Mouse (Mus musculus) C2C12 (cell line): ENCODE results near the gene Lamb3. TPM values are rescaled to one million over a fixed set of nuclear protein-coding genes. Genes with fewer than 3 reads are reported as not detected.

Source experiments
- H3K27me3 ChIP-seq: one replicate; pipeline ENCODE4 v1.6.1; 2011; ENCODE audit not compliant: control insufficient read depth, insufficient read depth, insufficient read length
- H3K36me3 ChIP-seq: one replicate; pipeline ENCODE4 v1.6.1; 2011; ENCODE audit not compliant: control insufficient read depth, insufficient read depth
- H3K4me3 ChIP-seq: one replicate; pipeline ENCODE4 v1.5.1; 2011; ENCODE audit warnings: mild to moderate bottlenecking, control low read depth; ENCODE audit not compliant: poor library complexity, insufficient read depth, severe bottlenecking
- H3K79me2 ChIP-seq: one replicate; pipeline ENCODE4 v1.6.1; 2011; ENCODE audit not compliant: control insufficient read depth, insufficient read depth
- H3K79me3 ChIP-seq: one replicate; pipeline ENCODE4 v1.6.1; 2011; ENCODE audit warnings: low read depth, control low read depth
- H3ac ChIP-seq: one replicate; pipeline ENCODE3; 2011; ENCODE audit warnings: low read depth; ENCODE audit not compliant: control insufficient read depth, insufficient read length
- CEBPB ChIP-seq: IDR thresholded peaks from one replicate; pipeline ENCODE4 v1.6.1; 2011; ENCODE audit warnings: low read depth, mild to moderate bottlenecking, control low read depth, moderate library complexity
- CTCF ChIP-seq: IDR thresholded peaks from one replicate; pipeline ENCODE4 v1.5.1; 2011; ENCODE audit not compliant: control insufficient read depth, insufficient read depth, insufficient read length
- FOSL1 ChIP-seq: IDR thresholded peaks from one replicate; pipeline ENCODE4 v1.8.0; 2011; ENCODE audit warnings: mild to moderate bottlenecking, low read length; ENCODE audit not compliant: poor library complexity, insufficient read depth, severe bottlenecking
- MAX ChIP-seq: IDR thresholded peaks from one replicate; pipeline ENCODE4 v1.6.1; 2011; ENCODE audit warnings: mild to moderate bottlenecking, control low read depth
- MYOD1 ChIP-seq: IDR thresholded peaks from one replicate; pipeline ENCODE4 v1.6.1; 2011; ENCODE audit warnings: low read depth; ENCODE audit not compliant: control insufficient read depth, insufficient read length
- MYOG ChIP-seq: IDR thresholded peaks from one replicate; pipeline ENCODE4 v1.6.1; 2011; ENCODE audit not compliant: control insufficient read depth, insufficient read length; ENCODE audit errors: extremely low read depth
- USF1 ChIP-seq: IDR thresholded peaks from one replicate; pipeline ENCODE4 v1.6.1; 2011; ENCODE audit warnings: low read depth, mild to moderate bottlenecking, control low read depth, moderate library complexity
- polyA plus RNA-seq: library from polyadenylated mRNA; unstranded; fragments of >200 nt; fragmentation: generic; extraction: Trizol; gene quantifications from one replicate; pipeline ENCODE4 v1.2.1, GENCODE M21; 2012; ENCODE audit warnings: missing spikeins

Gene Lamb3
- polyA plus RNA-seq, 1 experiment = 5.3 TPM

GRCm38 (mm10) chr1:193169856-193170255, 37.6 kb upstream of the Lamb3 start:
- Histone ChIP-seq H3K79me2 (no peaks in the 10 kb centered on the region), H3K27me3 (peaks cover 14% of the 10 kb centered on the region), H3K4me3 (no peak overlapping the region), H3ac (no peak overlapping the region), H3K79me3 (no peaks in the 10 kb centered on the region), H3K36me3 (no peaks in the 10 kb centered on the region)
- TF ChIP-seq CEBPB = no peak
- no peak for TF ChIP-seq FOSL1
- TF ChIP-seq CTCF = no peak
- TF ChIP-seq MYOG = no peak
- no peak for TF ChIP-seq MAX
- TF ChIP-seq USF1 = no peak
- TF ChIP-seq MYOD1 = no peak

DNA sequence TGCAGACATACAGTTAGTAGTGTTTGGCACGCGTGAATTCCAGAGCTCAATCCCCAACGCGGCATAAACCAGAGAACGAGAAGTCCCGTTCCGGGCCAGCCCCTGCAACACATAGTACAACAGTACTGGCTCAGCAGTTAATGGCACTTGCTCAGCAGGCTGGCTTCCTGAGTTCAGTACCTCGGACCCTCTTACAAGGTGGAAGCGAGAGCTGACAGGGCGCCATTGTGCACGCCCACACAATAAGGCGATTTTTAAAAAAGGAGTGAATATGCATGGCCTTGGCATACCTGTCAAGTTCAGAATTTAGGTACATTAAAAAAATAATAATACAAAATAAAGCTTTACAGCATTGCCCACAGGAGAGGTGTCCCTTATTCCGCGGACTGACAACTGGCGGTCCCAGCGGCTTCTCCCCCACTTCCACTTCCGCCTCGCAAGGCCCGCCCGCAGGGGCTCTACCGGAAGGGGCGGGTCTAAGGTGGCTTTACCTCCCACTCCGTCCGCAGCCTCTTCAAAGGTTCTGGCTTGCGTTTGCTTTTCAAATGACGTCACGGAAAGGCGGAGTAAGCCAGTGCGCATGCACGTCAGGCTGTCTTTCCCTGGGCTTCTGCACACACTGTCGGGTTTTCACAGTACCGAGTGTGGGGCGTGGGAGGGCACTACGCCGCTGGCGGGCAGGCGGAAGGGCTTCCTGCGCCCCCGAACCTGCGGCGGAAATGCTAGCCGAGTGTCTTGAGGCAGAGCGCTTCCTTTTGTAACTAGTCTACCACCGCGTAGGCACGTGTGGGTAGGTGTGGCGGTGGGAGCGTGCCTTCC, 34.3 kb upstream of the Lamb3 start:
- H3K27me3 ChIP-seq = peaks cover 5% of the 10 kb centered on the region
- H3K36me3 ChIP-seq = no peaks in the 10 kb centered on the region
- no peaks in the 10 kb centered on the region for H3K79me2 ChIP-seq
- H3K4me3 ChIP-seq = peak overlapping the region; percentile 68
- H3K79me3 ChIP-seq = no peaks in the 10 kb centered on the region
- TF ChIP-seq CTCF = no peak
- TF ChIP-seq MYOG = no peak
- no peak for TF ChIP-seq USF1
- TF ChIP-seq FOSL1 = no peak
- TF ChIP-seq CEBPB = no peak
- no peak for TF ChIP-seq MYOD1
- TF ChIP-seq MAX = no peak
- peak overlapping the region; percentile 96 for H3ac ChIP-seq

GRCm38 (mm10) chr1:193173810-193174129, 33.7 kb upstream of the Lamb3 start:
- peaks cover 5% of the 10 kb centered on the region for H3K27me3 ChIP-seq
- no peaks in the 10 kb centered on the region for H3K36me3 ChIP-seq
- H3ac ChIP-seq = peak overlapping the region; percentile 96
- peak overlapping the region; percentile 68 for H3K4me3 ChIP-seq
- no peaks in the 10 kb centered on the region for H3K79me3 ChIP-seq
- TF ChIP-seq MYOD1 (no peak), FOSL1 (no peak), CEBPB (no peak), USF1 (no peak), CTCF (no peak), MAX (no peak), MYOG (no peak)
- H3K79me2 ChIP-seq = no peaks in the 10 kb centered on the region

DNA sequence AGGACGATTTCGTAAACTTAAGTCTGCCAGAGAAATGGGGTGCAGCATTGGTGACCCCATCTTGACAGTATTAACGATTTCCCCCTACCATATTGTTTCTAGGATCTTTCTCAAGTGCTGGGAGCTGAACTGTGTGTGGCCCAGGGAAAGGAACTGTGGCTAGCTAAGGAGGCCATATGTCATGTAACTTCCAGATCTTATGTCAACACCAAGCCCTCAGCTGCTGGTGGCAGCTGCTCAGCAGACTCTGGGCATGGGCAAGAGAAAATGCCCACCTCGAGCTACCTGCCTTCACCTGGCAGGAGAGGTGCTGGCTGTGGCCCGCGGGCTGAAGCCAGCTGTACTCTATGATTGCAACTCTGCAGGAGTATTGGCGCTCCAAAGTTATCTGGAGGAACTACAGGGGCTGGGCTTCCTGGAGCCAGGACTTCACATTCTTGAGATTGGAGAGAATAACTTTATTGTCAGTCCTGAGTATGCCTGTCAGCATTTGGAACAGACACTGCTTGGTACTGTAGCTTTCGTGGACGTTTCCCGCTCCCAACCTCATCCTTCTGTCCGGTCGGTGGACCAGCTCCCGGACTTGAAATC, 33.3 kb upstream of the Lamb3 start:
- no peaks in the 10 kb centered on the region for H3K79me2 ChIP-seq
- TF ChIP-seq CTCF = no peak
- no peak for TF ChIP-seq CEBPB
- no peak for TF ChIP-seq MYOG
- TF ChIP-seq MYOD1 = no peak
- no peak for TF ChIP-seq MAX
- TF ChIP-seq USF1 = no peak
- TF ChIP-seq FOSL1 = no peak
- H3K27me3 ChIP-seq = peaks cover 2% of the 10 kb centered on the region
- H3K4me3 ChIP-seq = peak overlapping the region; percentile 68
- no peaks in the 10 kb centered on the region for H3K36me3 ChIP-seq
- peak overlapping the region; percentile 96 for H3ac ChIP-seq
- no peaks in the 10 kb centered on the region for H3K79me3 ChIP-seq

GRCm38 (mm10) chr1:193181104-193181503, 26.4 kb upstream of the Lamb3 start:
- H3K4me3 ChIP-seq = no peak overlapping the region
- TF ChIP-seq MYOD1 = no peak
- TF ChIP-seq MAX = no peak
- TF ChIP-seq CTCF = no peak
- TF ChIP-seq MYOG = no peak
- TF ChIP-seq FOSL1 = no peak
- TF ChIP-seq USF1 = no peak
- no peak for TF ChIP-seq CEBPB
- no peaks in the 10 kb centered on the region for H3K27me3 ChIP-seq
- no peaks in the 10 kb centered on the region for H3K79me2 ChIP-seq
- H3K36me3 ChIP-seq = no peaks in the 10 kb centered on the region
- H3ac ChIP-seq = no peak overlapping the region
- H3K79me3 ChIP-seq = no peaks in the 10 kb centered on the region

DNA sequence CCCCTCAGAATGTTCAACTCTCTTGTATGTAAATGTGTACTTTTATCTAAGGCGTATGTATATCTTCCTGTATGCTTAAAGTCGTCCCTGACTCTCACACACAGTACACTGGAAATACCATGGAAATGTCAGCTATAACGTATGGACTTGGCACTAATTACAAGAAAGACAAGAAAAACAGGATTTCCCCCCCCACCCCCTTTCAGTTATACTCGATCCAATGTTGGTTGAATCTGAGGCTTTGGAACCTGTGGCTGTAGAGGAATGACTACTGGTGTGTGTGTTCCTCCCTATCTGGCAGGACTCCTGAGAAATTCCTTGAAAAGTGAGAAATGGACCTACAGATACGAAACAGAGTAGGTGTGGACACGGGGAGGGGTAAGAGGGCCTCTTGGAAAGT, 19.2 kb upstream of the Lamb3 start:
- Histone ChIP-seq H3K36me3 (no peaks in the 10 kb centered on the region), H3K79me2 (no peaks in the 10 kb centered on the region), H3K27me3 (no peaks in the 10 kb centered on the region), H3K79me3 (no peaks in the 10 kb centered on the region), H3K4me3 (no peak overlapping the region), H3ac (no peak overlapping the region)
- TF ChIP-seq CTCF = no peak
- TF ChIP-seq MYOD1 = no peak
- no peak for TF ChIP-seq MAX
- no peak for TF ChIP-seq CEBPB
- no peak for TF ChIP-seq USF1
